Mouse (Mus musculus) hindbrain, embryonic 15.5 days (tissue): ENCODE measurements around the gene Pde6b. TPM values are rescaled to one million over a fixed set of nuclear protein-coding genes. Genes with fewer than 3 reads are reported as not detected.

Source experiments
- ATAC-seq: fragments of 200-750 bp; cut with Nextera tagmentation; 2 replicates; pipeline ENCODE4 v1.8.0; 2017; ENCODE audit warnings: low read depth, moderate number of reproducible peaks, moderate TSS enrichment; ENCODE audit not compliant: low FRiP score
- H3K27ac ChIP-seq: fragments of 300-500 bp; sonication (generic); replicated peaks from 2 replicates; pipeline ENCODE4 v1.5.1; 2015; ENCODE audit warnings: mild to moderate bottlenecking, inconsistent platforms
- H3K27me3 ChIP-seq: fragments of 300-500 bp; sonication (generic); 2 replicates; pipeline ENCODE4 v1.6.1; 2015; ENCODE audit warnings: control low read depth, inconsistent platforms
- H3K36me3 ChIP-seq: fragments of 300-500 bp; sonication (generic); 2 replicates; pipeline ENCODE4 v1.6.1; 2015; ENCODE audit warnings: control low read depth, inconsistent platforms
- H3K4me1 ChIP-seq: fragments of 300-500 bp; sonication (generic); replicated peaks from 2 replicates; pipeline ENCODE4 v1.6.1; 2015; ENCODE audit warnings: control low read depth, inconsistent platforms
- H3K4me2 ChIP-seq: fragments of 300-500 bp; sonication (generic); 2 replicates; pipeline ENCODE4 v1.6.1; 2015; ENCODE audit warnings: moderate library complexity, mild to moderate bottlenecking, inconsistent platforms
- H3K4me3 ChIP-seq: fragments of 300-500 bp; sonication (generic); 2 replicates; pipeline ENCODE4 v1.5.1; 2015; ENCODE audit warnings: mild to moderate bottlenecking, inconsistent platforms
- H3K9ac ChIP-seq: fragments of 300-500 bp; sonication (generic); 2 replicates; pipeline ENCODE4 v1.6.1; 2015; ENCODE audit warnings: inconsistent platforms
- H3K9me3 ChIP-seq: fragments of 300-500 bp; sonication (generic); 2 replicates; pipeline ENCODE4 v1.6.1; 2016; ENCODE audit warnings: control low read depth, inconsistent platforms
- WGBS: fragments of 180-500 bp; shearing (Covaris S2); methylation state at CpG from one replicate; pipeline ENCODE4 v1.1.7; 2015; 5-methylcytosine and 5-hydroxymethylcytosine counted together
- polyA plus RNA-seq: library from polyadenylated mRNA; unstranded; fragments of >200 nt; fragmentation: Nextera tagmentation; extraction: Ambion mirVana; gene quantifications from 2 replicates; pipeline ENCODE4 v1.2.1, GENCODE M21; 2015

Pde6b gene
- polyA plus RNA-seq, 1 experiment from 2014 or later, result 0.12 TPM

GRCm38 (mm10) chr5:108473737-108474136, 85.5 kb downstream of the Pde6b start:
- Histone ChIP-seq H3K4me1 (no peaks in the 10 kb centered on the region), H3K4me3 (no peak overlapping the region), H3K4me2 (no peak overlapping the region), H3K9me3 (no peaks in the 10 kb centered on the region), H3K27ac (no peak overlapping the region), H3K9ac (no peak overlapping the region), H3K27me3 (no peaks in the 10 kb centered on the region), H3K36me3 (peaks cover 69% of the 10 kb centered on the region)
- 91% methylated on average over 4 of the region's 4 CpGs for WGBS
- ATAC-seq, result no peak

DNA sequence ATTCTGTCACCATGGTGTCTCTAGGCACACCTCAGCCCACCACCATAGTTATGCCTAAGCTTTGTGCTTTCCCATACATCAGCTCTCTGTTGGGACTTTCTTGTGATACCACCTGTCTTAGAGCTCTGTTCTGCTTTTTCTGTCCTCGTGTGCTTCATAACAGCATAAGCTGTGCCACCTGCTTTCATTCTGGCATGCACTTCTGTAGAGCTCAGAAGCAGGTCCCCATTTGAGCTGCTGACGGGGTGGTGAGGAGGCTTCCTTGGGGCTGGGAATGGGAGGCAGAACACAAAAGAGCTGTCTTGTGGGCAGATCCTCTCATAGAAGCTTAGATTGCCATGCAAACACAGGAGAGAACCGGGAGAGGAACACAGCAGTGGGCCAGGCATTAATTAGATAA, 87.8 kb downstream of the Pde6b start:
- no peak for ATAC-seq
- peaks cover 77% of the 10 kb centered on the region for H3K36me3 ChIP-seq

More for the DNA sequence above, 87.8 kb downstream of the Pde6b start:
- H3K4me1 ChIP-seq, result no peaks in the 10 kb centered on the region
- no peak overlapping the region for H3K4me2 ChIP-seq
- 90% methylated on average over 3 of the region's 3 CpGs for WGBS
- no peak overlapping the region for H3K9ac ChIP-seq
- H3K27me3 ChIP-seq, result no peaks in the 10 kb centered on the region
- H3K27ac ChIP-seq, result no peak overlapping the region
- no peak overlapping the region for H3K4me3 ChIP-seq
- no peaks in the 10 kb centered on the region for H3K9me3 ChIP-seq

Other genes with a start within 250 kb of the Pde6b start
- 39.8 and 41.8 TPM in 2 replicates for gene Dr1, start 119.5 kb upstream of the Pde6b start, polyA plus RNA-seq
- 4.9 and 5.6 TPM in 2 replicates for gene Pigg, start 75.8 kb upstream of the Pde6b start, polyA plus RNA-seq
- gene Gm42517, start 20.5 kb upstream of the Pde6b start, polyA plus RNA-seq, result 2.8 and 3.8 TPM in 2 replicates
- 430 and 504 TPM in 2 replicates for gene Atp5k, start 46.1 kb downstream of the Pde6b start, polyA plus RNA-seq
- 0.09 and 0.22 TPM in 2 replicates for gene Mfsd7a, start 60.5 kb downstream of the Pde6b start, polyA plus RNA-seq
- gene Pcgf3, start 72.8 kb downstream of the Pde6b start, polyA plus RNA-seq, result 24.0 and 24.3 TPM in 2 replicates
- 170 and 187 TPM in 2 replicates for gene Cplx1, start 161.6 kb downstream of the Pde6b start, polyA plus RNA-seq
- gene Gak, start 241.4 kb downstream of the Pde6b start, polyA plus RNA-seq, result 48.1 and 56.7 TPM in 2 replicates
- gene Tmem175, start 241.4 kb downstream of the Pde6b start, polyA plus RNA-seq, result 26.3 and 27.1 TPM in 2 replicates